Mouse (Mus musculus) hindbrain, postnatal 0 days (tissue): ENCODE measurements around the gene Ralgapa1. TPM values are rescaled to one million over a fixed set of nuclear protein-coding genes. Genes with fewer than 3 reads are reported as not detected.

Experiments used
- ATAC-seq: fragments of 200-750 bp; cut with Nextera tagmentation; 2 replicates; pipeline ENCODE4 v1.8.0; 2017; ENCODE audit warnings: mild to moderate bottlenecking, moderate TSS enrichment, moderate library complexity
- DNase-seq: peaks from one replicate; pipeline ENCODE4 v3.0.0-alpha.2; 2015; ENCODE audit warnings: low spot score
- H3K27ac ChIP-seq: fragments of 300-500 bp; sonication (generic); 2 replicates; pipeline ENCODE4 v1.5.1; 2014; ENCODE audit warnings: mild to moderate bottlenecking
- H3K27me3 ChIP-seq: fragments of 300-500 bp; sonication (generic); 2 replicates; pipeline ENCODE4 v1.6.1; 2014; ENCODE audit warnings: low read length, mixed read lengths; ENCODE audit not compliant: insufficient read depth
- H3K36me3 ChIP-seq: fragments of 300-500 bp; sonication (generic); 2 replicates; pipeline ENCODE4 v1.6.1; 2014; ENCODE audit warnings: low read length, mixed read lengths; ENCODE audit not compliant: insufficient read depth
- H3K4me1 ChIP-seq: fragments of 300-500 bp; sonication (generic); 2 replicates; pipeline ENCODE4 v1.6.1; 2014; ENCODE audit warnings: antibody characterized with exemption, low read length, mixed read lengths; ENCODE audit not compliant: insufficient read depth
- H3K4me2 ChIP-seq: fragments of 300-500 bp; sonication (generic); 2 replicates; pipeline ENCODE4 v1.6.1; 2014; ENCODE audit warnings: low read depth, mild to moderate bottlenecking, low read length, moderate library complexity, mixed read lengths
- H3K4me3 ChIP-seq: fragments of 300-500 bp; sonication (generic); 2 replicates; pipeline ENCODE4 v1.5.1; 2014; ENCODE audit warnings: low read length
- H3K9ac ChIP-seq: fragments of 300-500 bp; sonication (generic); replicated peaks from 2 replicates; pipeline ENCODE4 v1.6.1; 2014; ENCODE audit warnings: mild to moderate bottlenecking, low read length, moderate library complexity, mixed read lengths
- H3K9me3 ChIP-seq: fragments of 300-500 bp; sonication (generic); 2 replicates; pipeline ENCODE4 v1.6.1; 2016; ENCODE audit warnings: low read length, mixed read lengths
- CTCF ChIP-seq: IDR thresholded peaks from 2 replicates; pipeline ENCODE4 v1.5.1; 2016; ENCODE audit warnings: antibody characterized with exemption, control low read depth, low read depth
- WGBS: fragments of 180-500 bp; shearing (Covaris S2); extraction: QIAGEN DNeasy Blood & Tissue Kit; methylation state at CpG from one replicate; pipeline ENCODE4 v1.1.7; 2014; 5-methylcytosine and 5-hydroxymethylcytosine counted together
- polyA plus RNA-seq: library from polyadenylated mRNA; unstranded; fragments of >200 nt; fragmentation: Nextera tagmentation; extraction: Ambion mirVana; gene quantifications from 2 replicates; pipeline ENCODE4 v1.2.1, GENCODE M21; 2015
- total RNA-seq: library from RNA; depleted of rRNA; stranded (reverse); fragments of >200 nt; gene quantifications from 2 replicates; pipeline ENCODE4 v1.2.3, GENCODE M21; 2014

The Ralgapa1 gene
- total and polyA plus RNA-seq, 2 experiments from 2014 or later = 18.5 to 94.3 TPM

- Histone ChIP-seq H3K9ac (no peak overlapping the region), H3K4me3 (no peak overlapping the region), H3K4me1 (no peaks in the 10 kb centered on the region), H3K27ac (no peak overlapping the region), H3K9me3 (no peaks in the 10 kb centered on the region), H3K27me3 (no peaks in the 10 kb centered on the region), H3K4me2 (no peak overlapping the region), H3K36me3 (peaks cover 7% of the 10 kb centered on the region; the same call in 1 of the 2 replicates)
- ATAC-seq (no peak), DNase-seq (no peak)
- TF ChIP-seq CTCF = no peak
- 95% methylated on average over 4 of the region's 4 CpGs for WGBS
These were observed 26.9 kb upstream of the Ralgapa1 start for GRCm38 (mm10) chr12:55847851-55848250.

- H3K36me3 ChIP-seq = peaks cover 11% of the 10 kb centered on the region; the same call in 1 of the 2 replicates
- no peak overlapping the region for H3K4me2 ChIP-seq
- peak; percentile 66 for TF ChIP-seq CTCF
- H3K9ac ChIP-seq = no peak overlapping the region
- DNase-seq = peak; percentile 58
- no peaks in the 10 kb centered on the region for H3K27me3 ChIP-seq
- H3K9me3 ChIP-seq = no peaks in the 10 kb centered on the region
- ATAC-seq = no peak
- H3K27ac ChIP-seq = no peak overlapping the region
- no peaks in the 10 kb centered on the region for H3K4me1 ChIP-seq
- H3K4me3 ChIP-seq = no peak overlapping the region
- WGBS = 53% methylated on average over 1 of the region's 1 CpGs
These were observed 25.8 kb upstream of the Ralgapa1 start for GRCm38 (mm10) chr12:55846741-55847140.

- no peak overlapping the region for H3K9ac ChIP-seq
- H3K9me3 ChIP-seq = no peaks in the 10 kb centered on the region
- H3K4me1 ChIP-seq = 0 out of 2 replicates have a peak, but pooled peaks cover 3% of the 10 kb centered on the region
- 70% methylated on average over 3 of the region's 3 CpGs for whole genome bisulfite sequencing
- peak overlapping the region; percentile 80 for H3K4me3 ChIP-seq
- 0 out of 2 replicates have a peak, but pooled peaks cover 3% of the 10 kb centered on the region for H3K36me3 ChIP-seq
- no peak for ATAC-seq
- H3K27me3 ChIP-seq = no peaks in the 10 kb centered on the region
- H3K27ac ChIP-seq = no peak overlapping the region
- H3K4me2 ChIP-seq = peak overlapping the region; percentile 77
- TF ChIP-seq CTCF = no peak
- no peak for DNase-seq
These were observed 16.5 kb upstream of the Ralgapa1 start for GRCm38 (mm10) chr12:55837495-55837894.

- H3K36me3 ChIP-seq = no peaks in the 10 kb centered on the region
- 0 out of 2 replicates have a peak, but pooled peaks cover 3% of the 10 kb centered on the region for H3K4me1 ChIP-seq
- peak; percentile 100 for ATAC-seq
- TF ChIP-seq CTCF = no peak
- H3K27ac ChIP-seq = peak within 1 kb of the TSS; percentile 86
- no peaks in the 10 kb centered on the region for H3K9me3 ChIP-seq
- H3K27me3 ChIP-seq = no peaks in the 10 kb centered on the region
- peak within 1 kb of the TSS; percentile 69 for H3K9ac ChIP-seq
- DNase-seq = peak; percentile 99
- peak within 1 kb of the TSS; percentile 80 for H3K4me3 ChIP-seq
- peak within 1 kb of the TSS; percentile 77 for H3K4me2 ChIP-seq
- under 1% methylated on average over 75 of the region's 77 CpGs for WGBS
These were observed 15.4 kb upstream of the Ralgapa1 start, which contains the start of gene Brms1l for GRCm38 (mm10) chr12:55836199-55836951. TSS of gene Brms1l (plus strand) at chr12:55836324.

GRCm38 (mm10) chr12:55835857-55836198 is 14.9 kb upstream of the Ralgapa1 start:
- Histone ChIP-seq H3K4me3 (peak overlapping the region; percentile 80), H3K27ac (peak overlapping the region; percentile 86; the same call in 1 of the 2 replicates), H3K9ac (no peak overlapping the region), H3K4me1 (0 out of 2 replicates have a peak, but pooled peaks cover 3% of the 10 kb centered on the region), H3K36me3 (no peaks in the 10 kb centered on the region), H3K27me3 (no peaks in the 10 kb centered on the region), H3K4me2 (peak overlapping the region; percentile 77), H3K9me3 (no peaks in the 10 kb centered on the region)
- DNase-seq = no peak
- TF ChIP-seq CTCF = no peak
- under 1% methylated on average over 6 of the region's 6 CpGs for WGBS
- ATAC-seq = no peak

- Histone ChIP-seq H3K4me3 (no peak overlapping the region), H3K4me2 (no peak overlapping the region), H3K36me3 (no peaks in the 10 kb centered on the region), H3K4me1 (0 out of 2 replicates have a peak, but pooled peaks cover 3% of the 10 kb centered on the region), H3K9me3 (no peaks in the 10 kb centered on the region), H3K9ac (no peak overlapping the region), H3K27ac (no peak overlapping the region), H3K27me3 (no peaks in the 10 kb centered on the region)
- no peak for ATAC-seq
- DNase-seq = no peak
- 90% methylated on average over 8 of the region's 8 CpGs for WGBS
- no peak for TF ChIP-seq CTCF
These were observed 13.9 kb upstream of the Ralgapa1 start for GRCm38 (mm10) chr12:55834891-55835290.
